Mouse (Mus musculus) intestine, postnatal 0 days (tissue): ENCODE results near the gene Adsl. TPM values are rescaled to one million over a fixed set of nuclear protein-coding genes. Genes with fewer than 3 reads are reported as not detected.
A peak's percentile ranks its signal among the peaks of the same experiment; 100 is the strongest.

Experiments used
- ATAC-seq: fragments of 200-750 bp; cut with Nextera tagmentation; 2 replicates; pipeline ENCODE4 v1.8.0; 2017; ENCODE audit warnings: mild to moderate bottlenecking, moderate TSS enrichment, moderate library complexity
- H3K27ac ChIP-seq: fragments of 300-500 bp; sonication (generic); 2 replicates; pipeline ENCODE4 v1.5.1; 2014; ENCODE audit warnings: mild to moderate bottlenecking, low read depth, low read length, moderate library complexity
- H3K27me3 ChIP-seq: fragments of 300-500 bp; sonication (generic); replicated peaks from 2 replicates; pipeline ENCODE4 v1.6.1; 2014; ENCODE audit warnings: low read length, mixed read lengths; ENCODE audit not compliant: control insufficient read depth, insufficient read depth
- H3K36me3 ChIP-seq: fragments of 300-500 bp; sonication (generic); 2 replicates; pipeline ENCODE4 v1.6.1; 2014; ENCODE audit warnings: mild to moderate bottlenecking, moderate library complexity; ENCODE audit not compliant: control insufficient read depth, insufficient read depth
- H3K4me1 ChIP-seq: fragments of 300-500 bp; sonication (generic); replicated peaks from 2 replicates; pipeline ENCODE4 v1.6.1; 2014; ENCODE audit warnings: antibody characterized with exemption, low read length, mixed read lengths; ENCODE audit not compliant: control insufficient read depth, insufficient read depth
- H3K4me2 ChIP-seq: fragments of 300-500 bp; sonication (generic); replicated peaks from 2 replicates; pipeline ENCODE4 v1.6.1; 2014; ENCODE audit warnings: low read depth, mild to moderate bottlenecking, moderate library complexity
- H3K4me3 ChIP-seq: fragments of 300-500 bp; sonication (generic); 2 replicates; pipeline ENCODE4 v1.5.1; 2014; ENCODE audit warnings: low read depth, low read length
- H3K9ac ChIP-seq: fragments of 300-500 bp; sonication (generic); 2 replicates; pipeline ENCODE4 v1.6.1; 2014; ENCODE audit warnings: mild to moderate bottlenecking, low read depth, low read length
- H3K9me3 ChIP-seq: fragments of 300-500 bp; sonication (generic); 2 replicates; pipeline ENCODE4 v1.6.1; 2016; ENCODE audit warnings: mixed run types; ENCODE audit not compliant: control insufficient read depth
- CTCF ChIP-seq: sonication (generic); IDR thresholded peaks from 2 replicates; pipeline ENCODE4 v1.5.1; 2016; ENCODE audit warnings: low read depth, mild to moderate bottlenecking, control low read depth, antibody characterized with exemption, moderate library complexity
- WGBS: fragments of 180-500 bp; shearing (Covaris S2); extraction: QIAGEN DNeasy Blood & Tissue Kit; methylation state at CpG from one replicate; pipeline ENCODE4 v1.1.7; 2014; 5-methylcytosine and 5-hydroxymethylcytosine counted together
- polyA plus RNA-seq: library from polyadenylated mRNA; unstranded; fragments of >200 nt; fragmentation: Nextera tagmentation; extraction: Ambion mirVana; gene quantifications from 2 replicates; pipeline ENCODE4 v1.2.1, GENCODE M21; 2015

Adsl gene
- polyA plus RNA-seq, 1 experiment from 2014 or later: 31.9 TPM

- peak; percentile 78 for ATAC-seq
- H3K27ac ChIP-seq: 0 out of 2 replicates have a peak overlapping the region, but pooled peaks have one; percentile 4
- 67% methylated on average over 4 of the region's 4 CpGs for WGBS
Measured at GRCm38 (mm10) chr15:80910790-80911531, 37.3 kb upstream of the Adsl start.

GRCm38 (mm10) chr15:80912175-80912574, 36.1 kb upstream of the Adsl start:
- Histone ChIP-seq H3K4me1 (no peaks in the 10 kb centered on the region), H3K9ac (no peak overlapping the region), H3K36me3 (peaks cover 54% of the 10 kb centered on the region), H3K27me3 (no peaks in the 10 kb centered on the region), H3K27ac (no peak overlapping the region), H3K4me2 (no peak overlapping the region), H3K4me3 (no peak overlapping the region), H3K9me3 (no peaks in the 10 kb centered on the region)
- TF ChIP-seq CTCF: no peak
- 91% methylated on average over 3 of the region's 3 CpGs for WGBS
- ATAC-seq: no peak

More at GRCm38 (mm10) chr15:80910790-80911531, 37.3 kb upstream of the Adsl start:
- no peak overlapping the region for H3K9ac ChIP-seq
- H3K4me2 ChIP-seq: no peak overlapping the region
- TF ChIP-seq CTCF: no peak
- no peaks in the 10 kb centered on the region for H3K9me3 ChIP-seq
- no peak overlapping the region for H3K4me3 ChIP-seq
- H3K36me3 ChIP-seq: peaks cover 48% of the 10 kb centered on the region
- no peaks in the 10 kb centered on the region for H3K4me1 ChIP-seq
- no peaks in the 10 kb centered on the region for H3K27me3 ChIP-seq

DNA sequence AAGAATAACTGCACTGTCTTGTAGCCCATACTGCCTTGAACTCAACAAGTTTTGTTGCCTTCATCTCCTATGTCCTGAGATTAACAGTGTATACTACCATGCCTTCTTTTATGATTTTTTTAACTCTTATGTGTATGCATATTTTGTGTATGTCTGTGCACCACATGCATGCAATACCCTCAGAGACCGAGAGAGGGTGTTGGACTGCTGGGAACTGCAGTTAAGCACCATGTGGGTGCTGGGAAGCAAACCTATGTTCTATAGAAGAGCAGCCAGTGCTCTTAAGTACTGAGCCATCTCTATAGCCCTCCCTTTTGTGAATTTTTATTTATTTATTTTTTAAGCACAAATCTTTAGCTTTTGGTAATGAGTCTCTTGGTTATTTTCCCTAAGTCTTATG, 34.5 kb upstream of the Adsl start:
- no peak for ATAC-seq
- Histone ChIP-seq H3K36me3 (peaks cover 57% of the 10 kb centered on the region), H3K27ac (no peak overlapping the region), H3K4me1 (no peaks in the 10 kb centered on the region), H3K27me3 (no peaks in the 10 kb centered on the region), H3K9ac (no peak overlapping the region), H3K4me3 (no peak overlapping the region), H3K9me3 (no peaks in the 10 kb centered on the region), H3K4me2 (no peak overlapping the region)
- no peak for TF ChIP-seq CTCF
- WGBS: 95% methylated on average over 1 of the region's 1 CpGs

GRCm38 (mm10) chr15:80915850-80916249, 32.4 kb upstream of the Adsl start:
- Histone ChIP-seq H3K27ac (no peak overlapping the region), H3K9ac (no peak overlapping the region), H3K4me2 (no peak overlapping the region), H3K4me1 (no peaks in the 10 kb centered on the region), H3K4me3 (no peak overlapping the region), H3K27me3 (no peaks in the 10 kb centered on the region), H3K36me3 (peaks cover 63% of the 10 kb centered on the region), H3K9me3 (no peaks in the 10 kb centered on the region)
- 73% methylated on average over 2 of the region's 2 CpGs for WGBS
- no peak for TF ChIP-seq CTCF
- ATAC-seq: no peak

GRCm38 (mm10) chr15:80916621-80917020, 31.7 kb upstream of the Adsl start:
- no peak overlapping the region for H3K9ac ChIP-seq
- no peaks in the 10 kb centered on the region for H3K27me3 ChIP-seq
- H3K36me3 ChIP-seq: peaks cover 62% of the 10 kb centered on the region
- no peak for TF ChIP-seq CTCF
- no peak overlapping the region for H3K4me3 ChIP-seq
- H3K9me3 ChIP-seq: no peaks in the 10 kb centered on the region
- H3K27ac ChIP-seq: no peak overlapping the region
- no peak overlapping the region for H3K4me2 ChIP-seq
- H3K4me1 ChIP-seq: no peaks in the 10 kb centered on the region
- WGBS: 90% methylated on average over 7 of the region's 7 CpGs
- no peak for ATAC-seq

DNA sequence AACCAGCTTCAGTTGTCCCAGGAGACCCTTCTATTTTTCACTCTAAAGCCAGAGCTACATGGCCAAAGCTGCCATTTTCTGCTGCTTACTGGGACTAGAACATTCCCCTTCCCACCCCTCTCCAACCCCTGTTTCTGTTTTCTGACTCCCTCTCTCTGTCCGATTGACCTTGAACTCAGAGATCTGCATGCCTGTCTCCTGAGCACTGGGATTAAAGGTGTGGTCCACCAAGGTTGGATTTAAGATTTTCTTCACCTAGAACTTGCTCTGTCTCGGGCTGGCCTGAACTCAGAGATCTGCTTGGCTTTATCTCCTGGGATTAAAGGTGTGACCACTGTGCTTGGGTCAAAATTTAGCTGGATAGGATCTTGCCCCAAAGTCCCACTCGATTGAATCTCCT, 27.9 kb upstream of the Adsl start:
- H3K36me3 ChIP-seq: peaks cover 65% of the 10 kb centered on the region
- no peak for ATAC-seq

More for the DNA sequence above, 27.9 kb upstream of the Adsl start:
- no peak for TF ChIP-seq CTCF
- H3K4me3 ChIP-seq: no peak overlapping the region
- no peaks in the 10 kb centered on the region for H3K4me1 ChIP-seq
- no peaks in the 10 kb centered on the region for H3K27me3 ChIP-seq
- no peak overlapping the region for H3K27ac ChIP-seq
- no peak overlapping the region for H3K9ac ChIP-seq
- H3K4me2 ChIP-seq: no peak overlapping the region
- 98% methylated on average over 3 of the region's 3 CpGs for WGBS
- no peaks in the 10 kb centered on the region for H3K9me3 ChIP-seq
